Mouse (Mus musculus): ENCODE measurements around the gene Adgrf5. TPM values are rescaled to one million over a fixed set of nuclear protein-coding genes. Genes with fewer than 3 reads are reported as not detected.
"Not testable (repeated sequence)": the region's sequence is repeated elsewhere in the genome, so short reads cannot be mapped to it uniquely, and the experiment has no call there.

The Adgrf5 gene
- polyA plus RNA-seq (2016; fragmentation: Nextera tagmentation; extraction: Ambion mirVana) = 7.9 and 9.9 TPM in 2 replicates

- no peak within 1 kb of the TSS for H3K4me2 ChIP-seq
- peaks cover 14% of the 10 kb centered on the region for H3K4me1 ChIP-seq
- H3K4me3 ChIP-seq (replicated peaks) = no peak within 1 kb of the TSS
- H3K36me3 ChIP-seq (replicated peaks) = no peaks in the 10 kb centered on the region
- H3K9ac ChIP-seq = no peak within 1 kb of the TSS
- 73% methylated on average over 16 of the region's 16 CpGs for WGBS
- H3K27ac ChIP-seq = no peak within 1 kb of the TSS
- no peaks in the 10 kb centered on the region for H3K9me3 ChIP-seq
- no peaks in the 10 kb centered on the region for H3K27me3 ChIP-seq
- ATAC-seq (ENCODE audit: low FRiP score) = no peak
Observed at GRCm38 (mm10) chr17:43359826-43360619, at the start of gene Adgrf5. Gene Adgrf5 (plus strand): TSS chr17:43360451.

- 37% methylated on average over 7 of the region's 7 CpGs for WGBS
- ATAC-seq (ENCODE audit: low FRiP score) = peak; percentile 33
- no peaks in the 10 kb centered on the region for H3K36me3 ChIP-seq (replicated peaks)
- no peaks in the 10 kb centered on the region for H3K27me3 ChIP-seq
- no peak overlapping the region for H3K27ac ChIP-seq
- H3K9me3 ChIP-seq = no peaks in the 10 kb centered on the region
- no peak overlapping the region for H3K9ac ChIP-seq
- H3K4me2 ChIP-seq = peak overlapping the region; percentile 65
- peaks cover 7% of the 10 kb centered on the region for H3K4me1 ChIP-seq
- no peak overlapping the region for H3K4me3 ChIP-seq (replicated peaks)
Observed at GRCm38 (mm10) chr17:43325986-43326671, 34.1 kb upstream of the Adgrf5 start.

DNA sequence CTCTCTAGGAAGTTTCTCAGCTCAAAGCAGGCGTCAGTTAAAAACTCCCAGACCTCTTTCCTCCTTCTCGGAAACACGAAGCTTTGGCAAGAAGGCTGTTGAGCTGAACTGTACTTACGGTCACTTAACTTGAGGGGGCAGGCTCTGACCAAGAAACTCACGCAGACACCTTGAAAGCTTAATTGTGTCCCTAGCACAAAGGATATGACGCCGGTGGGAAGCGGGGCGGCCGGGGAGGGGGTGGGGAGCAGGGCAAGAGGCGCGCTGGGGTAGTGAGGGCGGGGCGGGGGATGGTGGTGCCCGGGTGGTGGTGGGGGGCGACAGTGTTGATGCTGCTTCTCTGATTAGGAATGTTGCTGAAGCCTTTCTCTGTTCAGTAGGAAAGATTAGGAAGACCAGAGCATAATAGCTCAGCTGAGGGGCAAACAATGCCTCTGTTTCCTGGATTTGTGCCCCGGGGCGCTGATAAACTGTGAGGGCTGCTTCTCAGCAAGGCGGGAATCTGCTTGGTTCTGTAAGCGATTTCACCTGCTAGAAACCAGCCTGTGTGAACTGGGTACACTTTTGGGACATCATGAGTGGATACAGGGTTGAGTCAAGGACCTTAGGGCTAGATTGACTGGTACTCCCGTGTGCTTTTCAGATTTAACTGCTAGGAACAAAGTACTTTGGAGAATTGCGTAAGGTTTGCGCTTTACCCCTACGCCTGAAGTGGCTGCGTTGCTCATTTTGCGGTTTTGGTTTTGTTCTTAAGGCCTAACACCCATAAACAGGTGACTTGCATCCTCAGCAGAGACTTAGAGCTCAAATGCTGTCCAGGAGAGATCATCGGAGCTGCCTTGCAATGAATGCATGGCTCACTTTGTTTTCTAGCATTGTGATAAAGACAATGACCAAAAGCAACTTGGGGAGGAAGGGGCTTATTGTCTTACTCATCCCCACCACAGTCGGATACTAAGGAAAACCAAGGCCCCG is 33.2 kb upstream of the Adgrf5 start:
- Histone ChIP-seq H3K36me3 (replicated peaks) (no peaks in the 10 kb centered on the region), H3K9me3 (no peaks in the 10 kb centered on the region), H3K4me2 (peak overlapping the region; percentile 65), H3K27ac (peak overlapping the region; percentile 56; the same call in 1 of the 2 replicates), H3K4me3 (replicated peaks) (peak overlapping the region; percentile 34), H3K4me1 (peaks cover 7% of the 10 kb centered on the region), H3K27me3 (no peaks in the 10 kb centered on the region), H3K9ac (peak overlapping the region; percentile 59)
- ATAC-seq (ENCODE audit: low FRiP score) = peak; percentile 90
- 4% methylated on average over 29 of the region's 29 CpGs for WGBS

DNA sequence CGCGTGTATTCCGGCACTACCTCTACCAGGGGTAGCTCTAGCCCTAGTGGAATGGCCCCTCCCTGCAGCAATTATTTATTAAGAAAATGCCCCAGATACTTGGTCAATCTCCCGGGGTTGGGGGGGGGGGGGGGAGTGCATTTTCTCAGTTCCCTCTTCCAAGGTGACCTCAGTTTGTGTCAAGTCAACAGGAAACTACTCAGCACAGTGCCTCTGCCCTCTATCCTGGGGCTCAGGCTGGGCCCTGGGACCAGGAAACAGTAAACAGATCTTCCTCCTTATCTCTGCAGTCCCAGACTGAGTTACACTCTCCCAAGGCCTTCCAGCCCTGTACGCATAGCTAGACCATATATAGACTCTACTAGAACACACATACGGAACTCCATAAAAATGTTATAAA is 32.4 kb upstream of the Adgrf5 start:
- Histone ChIP-seq H3K36me3 (replicated peaks) (no peaks in the 10 kb centered on the region), H3K4me2 (no peak overlapping the region), H3K9ac (no peak overlapping the region), H3K27ac (no peak overlapping the region), H3K27me3 (no peaks in the 10 kb centered on the region), H3K4me1 (peaks cover 7% of the 10 kb centered on the region), H3K9me3 (no peaks in the 10 kb centered on the region), H3K4me3 (replicated peaks) (no peak overlapping the region)
- ATAC-seq (ENCODE audit: low FRiP score) = no peak
- 78% methylated on average over 6 of the region's 6 CpGs for WGBS

DNA sequence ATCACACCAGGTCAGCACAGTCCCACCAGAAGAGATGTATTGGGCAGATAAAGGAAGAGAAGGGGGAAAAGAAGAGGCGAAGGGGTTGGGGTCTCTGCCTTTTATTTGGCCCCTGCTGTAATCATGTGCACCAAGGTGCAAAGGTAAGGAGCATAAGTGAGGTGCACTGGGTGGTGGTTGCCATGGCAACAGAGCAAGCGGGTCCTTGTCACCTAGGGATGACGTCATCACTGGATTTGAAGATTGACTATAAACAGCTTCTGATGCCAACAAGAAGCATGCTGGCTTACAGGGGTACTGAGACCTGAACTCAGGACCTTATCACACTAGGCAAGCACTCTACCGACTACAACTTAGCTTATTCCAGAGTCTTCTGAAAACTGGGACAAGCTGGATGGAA is 31.0 kb upstream of the Adgrf5 start:
- peaks cover 7% of the 10 kb centered on the region for H3K4me1 ChIP-seq
- H3K9ac ChIP-seq = no peak overlapping the region
- WGBS = 87% methylated on average over 4 of the region's 4 CpGs
- no peaks in the 10 kb centered on the region for H3K36me3 ChIP-seq (replicated peaks)
- H3K4me2 ChIP-seq = no peak overlapping the region
- H3K27me3 ChIP-seq = no peaks in the 10 kb centered on the region
- no peak for ATAC-seq (ENCODE audit: low FRiP score)
- no peak overlapping the region for H3K27ac ChIP-seq
- H3K4me3 ChIP-seq (replicated peaks) = no peak overlapping the region
- H3K9me3 ChIP-seq = no peaks in the 10 kb centered on the region

GRCm38 (mm10) chr17:43329761-43330183 is 30.5 kb upstream of the Adgrf5 start:
- Histone ChIP-seq H3K9me3 (no peaks in the 10 kb centered on the region), H3K27me3 (no peaks in the 10 kb centered on the region), H3K9ac (no peak overlapping the region), H3K27ac (no peak overlapping the region), H3K4me1 (peaks cover 7% of the 10 kb centered on the region), H3K36me3 (replicated peaks) (no peaks in the 10 kb centered on the region), H3K4me3 (replicated peaks) (no peak overlapping the region), H3K4me2 (no peak overlapping the region)
- no peak for ATAC-seq (ENCODE audit: low FRiP score)
- 90% methylated on average over 7 of the region's 7 CpGs for WGBS

GRCm38 (mm10) chr17:43332686-43333085 is 27.6 kb upstream of the Adgrf5 start:
- ATAC-seq (ENCODE audit: low FRiP score) = no peak
- H3K9me3 ChIP-seq = no peaks in the 10 kb centered on the region
- WGBS = 43% methylated on average over 5 of the region's 5 CpGs
- H3K27me3 ChIP-seq = no peaks in the 10 kb centered on the region
- no peaks in the 10 kb centered on the region for H3K36me3 ChIP-seq (replicated peaks)
- no peak overlapping the region for H3K27ac ChIP-seq
- H3K4me1 ChIP-seq = no peaks in the 10 kb centered on the region
- H3K9ac ChIP-seq = no peak overlapping the region
- H3K4me3 ChIP-seq (replicated peaks) = no peak overlapping the region
- no peak overlapping the region for H3K4me2 ChIP-seq

DNA sequence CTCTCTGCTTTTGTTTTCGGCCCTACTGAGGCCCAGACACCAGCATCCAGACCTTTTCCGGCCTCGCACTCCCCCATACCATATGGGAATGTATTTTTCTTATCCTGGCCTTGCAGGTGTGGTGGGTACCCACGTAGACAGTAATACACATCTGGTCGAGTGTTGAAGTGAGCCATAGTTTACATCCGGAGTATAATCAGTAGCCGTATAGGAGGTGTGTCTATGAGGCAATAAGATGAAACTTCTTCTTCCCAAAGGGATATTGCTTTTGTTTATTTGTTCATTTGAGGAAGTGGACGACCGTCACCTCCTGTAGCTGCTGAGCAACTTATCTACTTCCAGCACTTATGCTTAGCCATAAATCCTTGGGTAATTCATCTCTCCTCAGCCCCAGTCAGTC is 26.2 kb upstream of the Adgrf5 start:
- H3K9me3 ChIP-seq = no peaks in the 10 kb centered on the region
- no peaks in the 10 kb centered on the region for H3K4me1 ChIP-seq
- no peaks in the 10 kb centered on the region for H3K36me3 ChIP-seq (replicated peaks)
- no peak for ATAC-seq (ENCODE audit: low FRiP score)
- 83% methylated on average over 9 of the region's 9 CpGs for WGBS
- H3K4me2 ChIP-seq = no peak overlapping the region
- H3K27me3 ChIP-seq = no peaks in the 10 kb centered on the region
- H3K27ac ChIP-seq = no peak overlapping the region
- no peak overlapping the region for H3K9ac ChIP-seq
- H3K4me3 ChIP-seq (replicated peaks) = no peak overlapping the region

DNA sequence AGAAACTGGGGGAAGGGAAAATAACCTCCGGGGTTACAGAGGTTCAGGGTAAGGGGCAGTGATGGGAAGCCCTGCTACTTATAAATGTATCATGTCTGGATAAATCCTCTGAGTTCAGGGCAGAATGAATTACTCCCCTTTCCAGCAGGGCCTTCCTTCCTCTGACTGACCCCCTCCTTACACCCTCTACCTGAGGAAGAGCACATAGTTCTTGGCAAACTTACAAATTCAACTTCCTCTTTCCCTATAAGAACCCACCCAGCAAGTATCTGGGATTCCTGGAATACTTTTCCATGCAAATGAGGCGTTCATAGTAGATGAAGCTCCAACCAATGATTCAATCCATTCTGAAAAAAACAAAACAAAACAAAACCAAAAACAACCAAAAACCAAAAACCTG is 22.6 kb upstream of the Adgrf5 start:
- WGBS = 83% methylated on average over 2 of the region's 2 CpGs
- H3K36me3 ChIP-seq (replicated peaks) = no peaks in the 10 kb centered on the region
- ATAC-seq (ENCODE audit: low FRiP score) = no peak
- H3K4me2 ChIP-seq = no peak overlapping the region
- no peak overlapping the region for H3K27ac ChIP-seq
- H3K27me3 ChIP-seq = no peaks in the 10 kb centered on the region
- no peaks in the 10 kb centered on the region for H3K9me3 ChIP-seq
- no peaks in the 10 kb centered on the region for H3K4me1 ChIP-seq
- H3K9ac ChIP-seq = no peak overlapping the region
- H3K4me3 ChIP-seq (replicated peaks) = no peak overlapping the region

DNA sequence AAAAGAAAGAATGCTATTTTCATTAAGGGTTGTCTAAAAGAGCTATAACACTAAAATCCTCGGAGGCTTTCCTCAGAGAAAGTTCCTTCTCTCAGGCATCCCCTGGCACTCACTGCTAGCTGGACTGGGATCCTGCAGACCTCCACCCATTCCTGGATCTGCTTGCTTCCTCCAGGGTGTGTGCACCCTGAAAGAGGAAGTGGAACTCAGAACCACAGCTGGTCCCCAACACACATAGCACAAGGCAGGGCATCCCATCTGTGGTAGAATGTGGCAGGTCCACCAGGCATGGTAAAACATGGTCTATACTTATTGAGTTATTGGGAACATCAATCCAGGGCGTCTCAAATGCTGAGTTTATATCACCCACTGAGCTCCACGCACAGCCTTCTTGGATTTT is 22.0 kb upstream of the Adgrf5 start:
- Histone ChIP-seq H3K4me2 (no peak overlapping the region), H3K27me3 (no peaks in the 10 kb centered on the region), H3K36me3 (replicated peaks) (no peaks in the 10 kb centered on the region), H3K4me1 (no peaks in the 10 kb centered on the region), H3K9ac (no peak overlapping the region), H3K4me3 (replicated peaks) (no peak overlapping the region), H3K27ac (no peak overlapping the region), H3K9me3 (no peaks in the 10 kb centered on the region)
- no peak for ATAC-seq (ENCODE audit: low FRiP score)
- 88% methylated on average over 3 of the region's 3 CpGs for WGBS

DNA sequence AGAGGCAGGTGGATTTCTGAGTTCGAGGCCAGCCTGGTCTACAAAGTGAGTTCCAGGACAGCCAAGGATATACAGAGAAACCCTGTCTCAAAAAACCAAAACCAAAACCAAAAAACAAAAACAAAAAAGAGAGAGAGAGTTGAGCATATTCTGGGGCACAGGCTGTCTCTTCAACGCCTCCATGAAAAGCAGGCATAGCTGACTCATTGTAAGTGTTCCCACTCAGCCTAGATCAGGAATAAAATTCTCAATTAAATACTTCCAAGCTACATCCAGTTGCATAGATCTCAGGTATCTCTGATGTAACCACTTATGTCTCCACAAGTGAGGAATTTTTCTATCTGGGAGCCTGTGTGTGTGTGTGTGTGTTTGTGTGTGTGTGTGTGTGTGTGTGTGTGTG is 13.8 kb upstream of the Adgrf5 start:
- H3K9me3 ChIP-seq; H3K4me2 ChIP-seq; H3K27ac ChIP-seq; H3K9ac ChIP-seq; ATAC-seq (ENCODE audit: low FRiP score); H3K36me3 ChIP-seq (replicated peaks); H3K4me3 ChIP-seq (replicated peaks); H3K4me1 ChIP-seq; H3K27me3 ChIP-seq: not testable (repeated sequence)
- 91% methylated on average over 2 of the region's 2 CpGs for WGBS
